Mouse (Mus musculus) Patski (cell line): Measurements from ENCODE around the gene Med13l. TPM values are rescaled to one million over a fixed set of nuclear protein-coding genes. Genes with fewer than 3 reads are reported as not detected.

ENCODE experiments used
- ATAC-seq: fragments of 100-300 bp; one replicate; pipeline ENCODE4 v1.8.0; 2021
- CTCF ChIA-PET: fragments of 350-600 bp; sonication (Branson Sonifier 250); formaldehyde crosslinking; loops from one replicate; lab custom pipeline; 2022; ENCODE audit warnings: inconsistent platforms; lab: Charles Lee
- POLR2A ChIA-PET: fragments of 350-600 bp; sonication (Branson Sonifier 250); formaldehyde crosslinking; loops from one replicate; lab custom pipeline; 2022; ENCODE audit warnings: antibody characterized with exemption, inconsistent platforms; lab: Charles Lee
- DNase-seq: peaks from one replicate; pipeline ENCODE4 v3.0.0-alpha.2; 2011; ENCODE audit warnings: low read depth, low spot score
- H3K27me3 ChIP-seq: fragments of 371-371 bp; one replicate; pipeline ENCODE4 v1.5.1; 2021
- CTCF ChIP-seq: fragments of 100-300 bp; IDR thresholded peaks from one replicate; pipeline ENCODE4 v1.5.1; 2021
- in situ Hi-C: fragments of 300-500 bp; cut with MboI; formaldehyde crosslinking; loops from 3 replicates; pipeline ENCODE4 v1.11.1; 2018; ENCODE audit warnings: low pct_unique_long_range_greater_than_20kb, mixed read lengths
- polyA plus RNA-seq: library from polyadenylated mRNA; unstranded; gene quantifications from one replicate; pipeline ENCODE4 v1.2.3, GENCODE M21; 2021

Gene Med13l
- polyA plus RNA-seq, 1 experiment from 2014 or later, result 35.3 TPM

- ChIA-PET CTCF (interaction anchor here (1.1 kb wide), 1 partner anchor 36 kb away, joined by 3 read pairs; no protein-coding TSS in a partner anchor), POLR2A (no interaction called here)
- in situ Hi-C loops, result no loop called here
- no peaks in the 10 kb centered on the region for H3K27me3 ChIP-seq
- ATAC-seq, result no peak
- no peak for TF ChIP-seq CTCF
- no peak for DNase-seq
These were observed 36.1 kb upstream of the Med13l start for GRCm38 (mm10) chr5:118524400-118524799.

DNA sequence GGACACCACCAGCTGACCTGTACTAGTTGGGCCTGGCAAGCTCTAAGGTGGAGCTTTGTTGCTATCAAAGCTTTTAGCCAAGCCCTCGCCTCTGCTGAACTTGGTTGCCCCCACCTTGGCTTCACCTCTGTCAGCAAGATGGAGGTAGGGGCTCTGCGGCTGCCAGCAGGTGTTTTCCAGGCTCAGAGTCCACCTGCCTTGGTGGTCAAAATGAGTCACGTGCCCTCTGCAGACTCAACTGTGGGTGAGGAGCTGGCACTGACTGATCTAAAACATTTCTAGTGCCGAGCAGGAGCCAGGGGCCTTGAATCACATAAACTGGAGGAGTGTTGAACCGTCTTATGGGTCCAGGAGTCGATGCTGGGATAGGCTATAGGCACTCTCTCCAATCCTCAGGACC is 34.8 kb upstream of the Med13l start:
- ATAC-seq (no peak), DNase-seq (no peak)
- no peaks in the 10 kb centered on the region for H3K27me3 ChIP-seq
- no peak for TF ChIP-seq CTCF
- CTCF ChIA-PET, result interaction anchor here (1.2 kb wide), 1 partner anchor 11 kb away, joined by 4 read pairs; no protein-coding TSS in a partner anchor
- in situ Hi-C loops, result no loop called here
- POLR2A ChIA-PET, result no interaction called here

DNA sequence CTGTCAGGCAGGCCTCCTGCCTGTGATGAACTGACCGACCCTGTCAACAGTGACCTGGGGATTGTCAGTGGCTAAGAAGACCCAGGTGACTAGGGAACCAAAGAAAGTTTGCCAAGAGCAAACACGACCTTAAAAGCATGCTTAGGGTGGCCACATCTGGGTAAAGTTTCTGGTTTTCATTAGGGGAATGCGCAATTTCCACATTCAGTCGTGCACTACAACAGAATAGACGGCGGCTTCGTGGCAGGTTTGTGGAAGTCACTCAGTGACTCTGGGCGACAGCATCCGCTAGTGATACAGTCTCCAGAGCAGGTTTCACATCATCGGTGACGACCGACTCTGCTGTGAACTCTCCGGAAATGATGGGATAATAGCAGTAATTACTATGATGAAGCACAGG is 34.0 kb upstream of the Med13l start:
- no peaks in the 10 kb centered on the region for H3K27me3 ChIP-seq
- in situ Hi-C loops, result no loop called here
- no peak for TF ChIP-seq CTCF
- ChIA-PET POLR2A (no interaction called here), CTCF (interaction anchor here (1.2 kb wide), 1 partner anchor 10 kb away, joined by 4 read pairs; no protein-coding TSS in a partner anchor)
- ATAC-seq (no peak), DNase-seq (no peak)

DNA sequence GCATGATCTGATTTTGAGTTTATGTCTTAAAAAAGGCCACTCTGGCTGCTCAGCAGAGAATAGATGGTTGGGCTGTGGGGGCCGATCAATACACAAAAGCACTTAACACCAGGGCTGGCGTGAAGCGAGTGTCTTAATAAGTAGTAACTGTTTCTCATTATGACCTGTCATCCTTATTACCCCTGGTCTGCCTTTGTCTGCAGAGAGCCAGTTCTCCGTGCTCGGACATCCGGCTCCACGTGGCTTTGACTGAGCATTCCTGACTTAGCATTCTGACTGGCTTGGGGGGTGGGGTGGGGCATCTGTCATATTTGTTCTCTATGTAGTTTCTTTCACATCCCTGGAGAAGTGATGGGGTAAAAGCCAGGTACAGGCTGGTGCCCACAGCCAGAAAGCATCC is 31.2 kb upstream of the Med13l start:
- in situ Hi-C loops, result no loop called here
- no peak for ATAC-seq

GRCm38 (mm10) chr5:118532125-118532524 is 28.4 kb upstream of the Med13l start:
- TF ChIP-seq CTCF, result no peak
- POLR2A ChIA-PET, result no interaction called here
- CTCF ChIA-PET, result no interaction called here
- in situ Hi-C loops, result no loop called here
- ATAC-seq, result no peak
- no peak for DNase-seq
- no peaks in the 10 kb centered on the region for H3K27me3 ChIP-seq

More for the DNA sequence above, 31.2 kb upstream of the Med13l start:
- POLR2A ChIA-PET, result no interaction called here
- DNase-seq, result no peak
- no peaks in the 10 kb centered on the region for H3K27me3 ChIP-seq
- CTCF ChIA-PET, result no interaction called here
- TF ChIP-seq CTCF, result no peak

DNA sequence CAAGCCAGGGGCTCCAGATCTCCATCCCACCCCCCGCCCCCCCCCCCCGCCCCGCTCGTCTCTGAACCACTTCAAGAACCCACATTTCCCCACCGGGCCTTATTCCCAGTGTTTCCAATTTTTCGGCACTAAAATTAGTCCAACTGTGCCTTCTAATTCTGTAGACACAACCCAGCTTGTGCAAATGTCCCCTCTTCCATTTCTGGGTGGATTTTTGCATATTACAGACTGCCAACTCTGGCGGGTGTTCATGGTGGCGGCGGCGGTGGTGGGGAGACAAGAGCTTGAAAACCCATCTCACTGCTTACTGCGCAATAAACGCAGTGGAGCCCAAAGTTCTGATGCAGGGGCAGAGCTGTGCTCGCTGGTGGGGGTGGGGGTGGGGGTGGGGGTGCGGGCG is 27.8 kb upstream of the Med13l start:
- DNase-seq, result no peak
- no peak for TF ChIP-seq CTCF
- CTCF ChIA-PET, result no interaction called here
- ATAC-seq, result no peak
- no peaks in the 10 kb centered on the region for H3K27me3 ChIP-seq
- POLR2A ChIA-PET, result no interaction called here
- in situ Hi-C loops, result no loop called here

DNA sequence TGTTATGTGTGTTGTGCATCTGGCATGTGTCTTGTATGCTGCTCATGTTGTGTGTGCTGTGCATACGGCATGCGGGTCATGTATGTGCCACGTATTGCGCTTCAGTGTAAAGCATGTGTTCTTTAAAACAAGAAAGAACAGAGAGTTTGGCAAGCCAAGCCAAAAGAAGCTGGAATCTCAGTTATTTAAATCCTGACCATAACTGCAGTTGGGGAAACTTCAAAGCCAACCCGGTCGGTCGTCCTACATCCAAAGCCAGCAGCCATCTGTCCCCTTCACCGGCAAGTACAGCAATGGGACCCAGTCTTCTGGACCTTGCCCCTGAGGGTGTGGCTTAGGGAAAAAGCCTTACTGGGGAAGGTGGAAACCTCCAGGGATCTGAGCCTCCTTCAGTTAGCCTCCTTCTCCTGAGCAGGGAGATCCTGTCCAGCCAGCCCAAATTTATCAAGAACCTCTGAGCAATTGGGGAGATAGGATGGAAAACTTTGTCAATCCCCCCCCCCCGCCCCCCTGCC is 26.0 kb upstream of the Med13l start:
- in situ Hi-C loops, result no loop called here
- ChIA-PET CTCF (interaction anchor here (0.7 to 1.4 kb wide), 2 partner anchors 49 to 76 kb away, joined by 3 read pairs; no protein-coding TSS in a partner anchor), POLR2A (no interaction called here)
- H3K27me3 ChIP-seq, result no peaks in the 10 kb centered on the region
- no peak for TF ChIP-seq CTCF
- DNase-seq (no peak), ATAC-seq (no peak)

DNA sequence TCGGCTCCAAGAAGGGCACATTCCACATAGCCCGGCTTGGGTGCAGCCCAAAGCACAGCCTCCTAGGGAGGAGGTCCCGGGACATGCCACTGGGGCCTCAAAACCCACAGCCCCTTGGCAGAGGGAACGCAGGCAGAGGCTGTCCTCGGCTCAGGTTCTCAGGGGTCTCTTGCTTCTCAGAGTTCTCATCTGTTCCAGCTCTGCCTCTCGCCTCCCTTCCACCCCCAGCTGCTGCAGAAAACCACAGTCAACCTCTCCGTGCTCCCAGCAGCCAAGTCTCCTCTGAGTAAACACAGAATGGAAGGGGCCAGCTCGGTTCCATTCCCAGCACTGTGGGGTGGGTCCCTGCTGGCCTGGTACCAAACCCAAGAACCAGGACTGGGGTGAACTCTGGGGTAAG is 25.3 kb upstream of the Med13l start:
- ChIA-PET POLR2A (no interaction called here), CTCF (interaction anchor here (0.7 kb wide), 1 partner anchor 77 kb away, joined by 3 read pairs; no protein-coding TSS in a partner anchor)
- no peak for TF ChIP-seq CTCF
- DNase-seq (no peak), ATAC-seq (no peak)
- no peaks in the 10 kb centered on the region for H3K27me3 ChIP-seq
- in situ Hi-C loops, result no loop called here

GRCm38 (mm10) chr5:118538487-118538886 is 22.0 kb upstream of the Med13l start:
- in situ Hi-C loops, result no loop called here
- no peak for ATAC-seq

GRCm38 (mm10) chr5:118543816-118544215 is 16.7 kb upstream of the Med13l start:
- DNase-seq (no peak), ATAC-seq (no peak)
- TF ChIP-seq CTCF, result no peak
- H3K27me3 ChIP-seq, result no peaks in the 10 kb centered on the region
- CTCF ChIA-PET, result interaction anchor here (0.9 to 1.2 kb wide), 2 partner anchors 9 to 56 kb away, joined by 3 to 5 read pairs; no protein-coding TSS in a partner anchor
- POLR2A ChIA-PET, result interaction anchor here (0.6 kb wide), 1 partner anchor 390 kb away, joined by 3 read pairs; no protein-coding TSS in a partner anchor
- in situ Hi-C loops, result no loop called here

More at GRCm38 (mm10) chr5:118538487-118538886, 22.0 kb upstream of the Med13l start:
- no peak for DNase-seq
- ChIA-PET POLR2A (no interaction called here), CTCF (no interaction called here)
- no peak for TF ChIP-seq CTCF
- H3K27me3 ChIP-seq, result no peaks in the 10 kb centered on the region

DNA sequence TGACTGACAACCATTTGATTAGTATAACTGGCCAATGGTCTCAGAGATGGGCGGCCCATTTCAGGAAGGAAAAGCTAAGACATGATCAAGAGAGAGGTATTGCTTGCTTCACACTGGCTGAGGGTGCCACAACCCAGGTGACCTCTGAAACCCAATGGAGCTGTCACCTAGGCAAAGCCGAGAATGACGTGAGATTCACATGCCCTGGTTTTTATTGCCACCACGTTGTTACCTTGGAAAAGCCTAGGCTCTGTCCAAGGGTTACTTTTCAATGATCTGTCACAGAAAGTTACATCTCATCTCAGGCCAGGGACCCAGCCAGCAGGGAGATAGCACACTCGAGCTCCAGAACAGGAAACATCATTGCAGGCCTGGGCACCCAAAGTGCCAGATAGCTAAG is 10.0 kb upstream of the Med13l start:
- ATAC-seq, result no peak
- H3K27me3 ChIP-seq, result no peaks in the 10 kb centered on the region
- ChIA-PET POLR2A (no interaction called here), CTCF (interaction anchor here (1.3 kb wide), 1 partner anchor 16 kb away, joined by 3 read pairs; no protein-coding TSS in a partner anchor)
- in situ Hi-C loops, result no loop called here
- no peak for DNase-seq
- TF ChIP-seq CTCF, result no peak
